Mouse (Mus musculus): ENCODE data around the gene Adamtsl5. TPM values are rescaled to one million over a fixed set of nuclear protein-coding genes. Genes with fewer than 3 reads are reported as not detected.

The Adamtsl5 gene
- 1 to 10 TPM; 5.6 to 6.9 TPM for total RNA-seq (2021)
- long read RNA-seq, partial matches to known transcripts, result 1 of 6 reads
- long read RNA-seq, other reads (novel, unspliced or antisense), result 4 of 6 reads

DNA sequence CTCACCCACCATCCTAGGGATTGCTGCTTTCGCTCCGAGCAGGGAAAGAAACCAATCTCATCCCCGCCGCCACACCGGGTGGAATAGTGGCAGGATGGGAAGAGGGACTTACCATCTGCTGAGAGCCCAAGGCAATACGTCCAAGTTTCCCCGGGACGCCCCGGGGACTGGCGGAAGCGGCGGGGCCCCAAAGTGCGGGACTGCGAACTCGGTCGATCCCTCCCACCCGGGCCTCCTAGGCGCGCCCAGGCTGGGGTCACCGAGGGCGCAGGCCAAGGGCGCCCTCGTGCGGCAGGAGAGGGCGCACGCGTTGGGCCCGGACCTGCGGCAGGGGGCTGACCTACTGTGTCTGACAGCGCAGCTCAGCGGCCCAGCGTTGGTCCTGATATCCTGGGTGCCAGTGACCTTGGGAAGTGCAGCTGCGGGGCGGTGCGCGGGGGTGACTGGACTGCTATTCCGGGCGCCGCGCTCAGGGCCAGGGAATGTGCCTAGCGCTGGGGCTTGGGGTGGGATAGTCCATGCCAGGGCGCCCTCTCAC lies at the start of gene Adamtsl5:
Adamtsl5 (minus strand) TSS at position 169 of the 538 bp plus-strand sequence.
- no peak for DNase-seq (ENCODE audit: low spot score in 2 of 2)

DNA sequence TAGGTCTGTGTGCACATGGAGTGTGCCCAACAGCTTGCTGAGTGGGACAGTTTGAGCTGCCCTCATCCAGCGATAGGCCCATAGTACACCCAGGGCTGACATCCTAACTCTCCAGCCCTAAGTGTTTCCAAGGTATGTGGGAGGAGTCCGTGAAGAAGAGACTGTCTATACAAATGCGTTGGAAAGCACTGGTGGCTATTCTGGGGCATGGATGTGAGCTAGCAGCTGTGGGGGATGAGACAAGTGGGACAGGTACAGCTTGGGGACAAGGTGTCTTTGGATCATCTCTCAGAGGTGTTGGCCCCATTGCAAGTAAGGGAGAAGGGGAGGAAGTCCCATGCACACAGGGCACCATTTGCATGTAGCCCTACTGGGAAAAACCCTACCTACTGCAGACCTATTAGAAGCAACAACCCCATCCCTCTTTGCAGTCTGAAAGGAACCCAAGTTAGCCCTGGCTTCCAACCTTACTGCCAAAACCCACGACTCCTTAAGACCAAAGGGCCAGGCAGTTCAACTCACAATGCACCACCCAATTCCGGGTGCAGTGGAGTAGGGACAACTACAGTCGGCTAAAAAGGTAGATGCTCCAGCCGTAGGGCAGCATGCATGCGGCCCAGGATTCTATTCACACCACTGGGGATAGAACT lies 49.4 kb upstream of the Adamtsl5 start:
- no peak for DNase-seq (ENCODE audit: low spot score in 2 of 2)

DNA sequence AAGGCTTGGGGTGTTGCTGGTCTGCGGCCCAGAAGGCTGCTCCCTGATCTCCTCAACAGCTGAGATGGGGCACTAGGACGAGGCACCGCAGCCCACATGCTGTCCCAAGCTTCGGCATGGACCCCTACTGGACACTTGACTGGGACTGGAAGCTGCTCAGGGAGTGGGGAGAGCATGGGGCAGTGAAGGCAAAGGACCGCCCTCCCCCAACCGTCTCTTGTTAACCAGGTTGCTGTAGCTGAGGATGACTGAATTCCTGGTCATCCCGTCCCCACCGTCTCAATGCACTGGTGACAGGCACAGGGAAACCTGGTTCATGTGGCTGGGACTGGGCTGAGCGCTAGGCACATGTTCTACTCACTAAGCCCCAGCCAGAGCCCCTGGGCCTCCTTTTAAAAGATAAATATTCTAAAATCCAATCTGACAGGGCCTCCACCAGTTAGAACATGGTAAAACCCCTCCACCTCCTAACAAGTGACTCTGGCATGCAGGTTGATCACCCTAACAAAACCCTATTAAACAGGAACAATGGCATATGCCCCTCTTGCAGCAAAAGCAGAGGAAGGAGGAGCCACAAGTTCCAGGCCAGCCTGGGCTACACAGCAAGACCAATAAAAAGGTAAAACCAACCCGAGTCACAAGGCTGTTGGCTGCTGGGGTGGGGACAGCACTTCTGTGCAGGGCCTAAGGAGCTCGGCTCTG lies 48.8 kb upstream of the Adamtsl5 start:
- DNase-seq (ENCODE audit: low spot score in 2 of 2), result no peak

DNA sequence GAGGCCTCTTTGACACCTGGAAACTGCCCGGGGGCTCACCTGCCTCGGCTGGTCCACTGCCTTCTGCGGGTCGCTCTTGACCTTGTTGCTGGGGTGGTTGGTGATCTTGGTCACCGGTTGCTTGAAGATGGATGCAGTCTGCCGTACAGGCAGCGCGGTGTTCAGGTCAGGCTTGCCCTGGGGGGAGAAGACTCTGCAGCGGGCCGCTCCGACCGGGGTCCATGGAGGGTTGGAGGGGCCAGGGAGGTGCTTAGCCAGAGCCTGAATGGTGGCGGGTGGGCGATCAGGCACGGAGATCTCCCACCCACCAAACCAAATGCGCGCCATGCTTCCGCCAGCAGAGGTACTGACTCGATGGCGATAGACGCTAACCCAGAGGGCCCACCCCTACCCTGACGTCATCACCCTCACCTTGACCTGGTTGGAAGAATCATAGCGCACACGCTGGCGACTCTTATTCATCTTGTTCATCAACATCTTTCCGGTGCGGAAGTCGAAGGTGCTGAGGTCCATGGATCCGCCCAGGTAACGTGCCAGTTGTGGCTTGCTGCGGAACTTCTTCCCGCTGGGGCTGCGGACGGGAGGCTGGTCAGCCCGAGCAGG lies 46.9 kb upstream of the Adamtsl5 start:
- DNase-seq (ENCODE audit: low spot score in 2 of 2), result no peak

DNA sequence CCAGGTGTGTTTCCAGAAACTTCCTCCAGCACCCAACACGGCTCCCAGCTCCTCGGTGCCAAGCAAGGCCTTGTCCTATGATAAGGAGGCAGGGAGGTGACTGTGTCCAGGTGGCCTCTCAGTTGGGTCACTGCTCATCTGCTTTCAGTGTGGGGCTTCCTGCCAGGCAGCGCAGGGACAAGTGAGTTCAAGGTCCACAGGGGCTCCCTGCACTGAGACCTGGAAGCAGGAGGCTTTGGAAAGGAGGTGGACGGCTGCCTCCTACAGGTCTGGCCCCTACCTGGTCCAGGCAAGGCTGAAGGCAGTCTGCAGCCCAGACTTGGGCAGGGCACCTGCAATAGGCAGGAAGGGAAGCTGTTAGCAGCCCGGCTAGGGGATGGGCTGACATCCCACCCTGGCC lies 44.5 kb upstream of the Adamtsl5 start:
- no peak for DNase-seq (ENCODE audit: low spot score in 2 of 2)

DNA sequence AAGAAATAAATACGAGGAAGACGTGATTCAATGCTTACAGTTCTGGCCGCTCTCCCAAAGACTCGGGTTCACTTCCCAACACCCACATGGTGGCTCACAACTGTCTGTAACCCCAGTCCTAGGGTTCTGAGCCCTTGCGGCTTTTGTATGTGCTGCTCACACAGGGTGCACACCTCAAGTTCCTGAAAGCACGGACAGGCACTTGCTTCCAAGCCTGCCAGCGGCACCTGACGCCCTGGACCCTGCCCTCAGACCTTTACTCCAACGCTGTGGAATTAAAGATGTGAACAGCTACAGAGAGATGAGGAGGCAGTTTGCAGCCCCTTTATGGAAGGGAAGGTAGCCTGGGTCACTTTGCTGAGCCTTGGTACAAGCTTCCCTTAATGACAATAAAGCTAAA lies 42.5 kb upstream of the Adamtsl5 start:
- no peak for DNase-seq (ENCODE audit: low spot score in 2 of 2)

DNA sequence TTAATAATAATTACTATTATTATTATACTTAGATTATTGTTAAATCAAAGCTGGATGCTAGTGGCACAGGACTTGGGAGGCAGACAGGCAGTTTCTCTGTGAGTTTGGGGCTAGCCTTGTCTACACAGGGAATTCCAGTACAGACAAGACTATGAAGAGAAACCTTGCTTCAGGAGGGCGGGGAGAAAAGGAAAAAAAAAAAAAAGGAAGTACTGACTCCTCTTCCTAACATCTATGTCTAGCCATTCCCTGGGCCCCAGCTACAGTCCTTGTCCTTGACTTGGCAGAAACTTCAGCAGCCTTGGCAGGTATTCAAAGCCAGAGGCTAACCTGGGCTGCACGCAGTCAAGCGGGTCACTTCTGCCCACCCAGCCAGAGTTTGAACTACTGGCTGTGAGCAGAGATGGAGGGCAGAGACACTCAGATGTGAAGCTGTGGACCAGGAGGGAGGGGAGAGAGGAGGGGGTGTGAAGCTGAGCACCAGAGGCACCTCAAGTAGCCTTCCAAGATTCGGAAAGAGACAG lies 41.0 kb upstream of the Adamtsl5 start:
- DNase-seq (ENCODE audit: low spot score in 2 of 2), result no peak

DNA sequence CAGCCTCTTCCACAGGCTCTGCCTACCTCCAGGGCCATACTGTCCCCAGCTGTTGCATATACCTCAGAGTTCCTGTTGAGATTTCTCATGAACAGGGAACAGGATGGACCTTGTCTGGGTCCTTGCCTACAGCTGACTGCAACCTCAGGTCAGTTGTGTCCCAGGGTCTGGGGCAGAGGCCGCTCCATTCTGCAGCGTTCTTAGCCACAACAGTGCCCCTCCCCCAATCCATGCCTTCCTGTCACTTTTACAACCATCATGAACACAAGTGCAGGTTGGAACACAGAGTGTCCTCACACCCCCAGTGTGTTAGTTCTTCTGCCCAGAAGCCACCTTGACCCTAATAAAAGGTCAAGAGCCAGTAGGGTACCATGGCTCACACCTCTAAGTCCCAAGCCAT lies 40.5 kb upstream of the Adamtsl5 start:
- DNase-seq (ENCODE audit: low spot score in 2 of 2), result no peak

DNA sequence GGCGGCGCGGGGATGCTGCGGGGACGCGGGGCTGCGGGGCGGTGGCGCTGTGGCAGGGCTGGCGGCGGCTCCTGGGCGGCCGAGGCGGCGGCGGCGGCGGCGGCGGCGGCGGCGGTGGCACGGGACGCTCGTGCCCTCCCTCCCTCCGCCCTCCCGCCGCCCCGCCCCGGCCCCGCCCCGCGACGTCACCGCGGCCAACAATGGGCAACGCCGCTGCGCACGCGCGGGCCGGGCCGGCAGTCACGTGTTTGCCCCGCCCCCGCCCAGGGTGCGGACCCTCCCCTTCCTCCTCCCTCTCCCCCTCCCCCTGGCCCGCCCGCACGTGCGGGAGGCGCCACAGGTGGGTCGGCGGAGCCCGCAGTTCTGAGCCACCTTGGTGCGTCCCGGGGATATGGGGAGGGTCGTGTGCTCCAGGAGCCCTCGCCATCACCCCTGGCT lies 39.3 kb upstream of the Adamtsl5 start, which contains the start of gene Mex3d:
Mex3d (minus strand) TSS at position 138 of the 438 bp plus-strand sequence.
- peak; percentile 76 to 91 for DNase-seq (ENCODE audit: low spot score in 2 of 2)

DNA sequence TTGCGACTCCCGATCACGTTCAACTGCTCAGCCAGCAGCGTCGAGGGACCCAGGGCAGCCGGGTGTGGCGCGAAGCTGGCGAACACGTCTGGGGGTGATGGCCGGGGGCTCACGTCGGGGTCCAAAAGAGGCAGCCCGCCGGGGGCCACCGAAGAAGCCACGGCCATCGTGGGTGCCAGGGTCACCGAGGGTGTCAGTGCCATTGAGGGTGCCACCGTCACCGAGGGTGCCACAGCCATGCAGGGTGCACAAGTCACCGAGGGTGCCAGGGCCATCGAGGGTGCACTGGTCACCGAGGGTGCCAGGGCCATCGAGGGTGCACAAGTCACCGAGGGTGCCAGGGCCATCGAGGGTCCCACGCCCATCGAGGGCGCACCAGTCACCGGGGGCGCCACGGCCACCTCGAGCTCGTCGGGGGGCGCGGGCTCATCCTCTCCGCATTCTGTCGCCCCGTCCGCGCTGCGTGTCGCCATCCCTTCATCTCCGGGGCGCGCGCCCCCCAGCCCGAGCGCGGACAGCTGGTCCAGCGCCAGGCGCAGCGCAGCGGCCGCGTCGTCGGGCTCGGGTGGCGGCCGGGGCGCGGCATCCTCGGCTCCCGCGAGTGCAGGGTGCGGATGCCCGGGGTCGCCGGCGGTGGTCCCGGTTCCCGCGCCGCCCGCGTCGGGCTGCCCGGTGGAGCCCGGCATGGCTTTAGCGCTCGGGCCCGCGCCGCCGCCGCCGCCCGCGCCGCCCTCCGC lies 38.7 kb upstream of the Adamtsl5 start:
- no peak for DNase-seq (ENCODE audit: low spot score in 2 of 2)

DNA sequence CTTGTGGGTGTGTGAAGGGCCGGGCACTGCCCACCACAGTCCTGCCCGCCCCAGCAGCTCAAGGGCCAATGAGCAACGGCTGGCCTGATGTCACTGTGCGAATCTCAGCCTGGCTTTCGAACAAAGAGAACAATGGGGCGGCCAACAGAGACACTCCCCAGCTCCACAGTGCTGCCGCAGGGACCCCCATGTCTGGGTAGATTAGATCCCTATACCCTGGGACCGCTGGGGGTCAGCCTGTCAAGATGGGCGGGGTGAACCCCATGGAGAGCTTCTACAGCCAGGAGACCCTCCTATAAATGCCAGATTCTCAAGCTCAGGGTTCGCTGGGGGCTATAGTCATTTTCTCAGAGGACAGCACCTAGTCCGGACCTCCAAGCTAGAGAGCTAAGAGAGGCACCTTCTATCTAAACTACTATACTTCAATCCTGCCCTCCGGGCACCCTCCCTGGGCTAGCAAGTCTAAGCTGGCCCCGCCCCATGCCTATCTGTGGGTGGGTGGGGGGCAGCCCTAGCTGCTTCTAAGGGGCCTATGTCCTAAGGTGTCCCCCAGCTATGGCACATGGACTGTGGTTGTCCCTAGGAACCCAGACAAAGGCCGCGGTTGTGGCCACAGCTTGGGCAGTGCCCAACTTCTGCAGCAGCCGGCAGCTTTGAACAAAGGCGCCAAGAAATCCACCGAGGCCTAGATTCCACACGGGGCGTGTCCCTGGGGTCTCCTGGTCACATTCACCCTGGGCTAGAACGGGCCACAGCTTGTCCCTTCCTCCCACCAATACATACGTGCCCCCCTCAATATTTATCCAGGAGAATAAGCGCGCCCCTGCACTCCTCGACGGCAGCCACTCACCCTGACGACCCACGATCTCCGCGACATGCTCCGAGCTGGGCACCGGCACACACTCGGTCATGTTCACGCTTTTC lies 37.9 kb upstream of the Adamtsl5 start:
- no peak for DNase-seq (ENCODE audit: low spot score in 2 of 2)

DNA sequence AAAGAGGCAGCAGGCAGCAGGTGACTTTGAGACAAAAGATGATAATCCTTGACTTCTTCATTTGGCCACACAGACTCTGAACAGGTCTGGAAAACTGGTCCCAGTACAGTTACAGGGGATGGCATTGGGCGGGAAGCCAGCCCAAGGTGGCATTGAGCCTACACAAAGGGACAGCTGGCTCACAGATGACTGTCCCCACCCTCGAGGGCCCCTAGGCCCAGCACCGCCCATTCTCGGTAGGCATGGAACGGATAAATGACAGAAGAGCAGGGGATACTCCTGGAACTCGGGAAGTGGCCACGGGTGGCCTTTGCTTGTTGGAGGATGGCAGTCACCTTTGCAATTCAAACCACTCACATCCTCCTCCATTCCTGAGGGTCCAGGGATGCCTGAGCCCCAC lies 37.1 kb upstream of the Adamtsl5 start:
- DNase-seq (ENCODE audit: low spot score in 2 of 2), result no peak

DNA sequence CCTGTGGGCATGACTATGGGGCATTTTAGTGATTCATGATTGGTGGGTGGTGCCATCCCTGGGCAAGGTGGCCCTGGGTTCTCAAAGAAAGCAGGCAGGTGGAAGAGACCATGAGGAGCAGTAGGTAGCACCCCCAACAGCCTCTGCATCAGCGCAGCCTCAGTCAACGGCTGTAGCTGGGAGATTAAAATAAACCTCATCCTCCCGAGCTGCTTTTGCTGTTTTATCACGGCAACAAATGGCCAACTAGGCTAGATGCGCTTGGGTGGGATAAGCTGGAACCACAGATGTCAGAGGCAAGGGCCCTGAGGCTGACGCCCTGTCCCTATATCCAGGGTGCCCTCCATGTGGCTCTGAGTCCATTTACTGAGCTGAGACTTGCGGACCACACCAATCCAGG lies 36.5 kb upstream of the Adamtsl5 start:
- DNase-seq (ENCODE audit: low spot score in 2 of 2), result no peak

DNA sequence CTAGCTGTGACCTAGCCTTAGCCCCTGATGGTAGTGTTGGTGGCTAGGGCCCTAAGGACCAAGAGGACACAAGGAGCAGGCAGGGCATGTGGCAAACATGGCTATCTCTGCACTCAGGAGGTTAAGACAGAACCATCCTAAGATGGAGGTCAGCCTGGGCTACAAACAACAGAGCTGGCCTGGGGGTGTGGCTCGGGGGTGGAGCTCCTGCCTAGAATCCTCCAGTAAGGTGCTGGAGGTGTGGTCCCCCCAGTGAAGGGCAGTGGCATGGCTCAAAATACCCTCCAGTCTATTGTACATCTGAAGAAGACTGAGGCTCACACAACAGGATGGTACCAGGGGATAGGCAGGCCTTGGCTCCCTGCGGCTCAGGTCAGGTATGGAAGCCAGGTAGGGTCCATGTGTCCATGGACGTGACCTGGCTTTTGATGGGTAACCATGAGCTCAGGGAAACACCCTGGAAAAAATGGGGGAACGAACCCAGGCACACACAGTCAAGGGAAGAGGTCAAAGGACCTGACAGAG lies 36.0 kb upstream of the Adamtsl5 start:
- DNase-seq (ENCODE audit: low spot score in 2 of 2), result no peak

DNA sequence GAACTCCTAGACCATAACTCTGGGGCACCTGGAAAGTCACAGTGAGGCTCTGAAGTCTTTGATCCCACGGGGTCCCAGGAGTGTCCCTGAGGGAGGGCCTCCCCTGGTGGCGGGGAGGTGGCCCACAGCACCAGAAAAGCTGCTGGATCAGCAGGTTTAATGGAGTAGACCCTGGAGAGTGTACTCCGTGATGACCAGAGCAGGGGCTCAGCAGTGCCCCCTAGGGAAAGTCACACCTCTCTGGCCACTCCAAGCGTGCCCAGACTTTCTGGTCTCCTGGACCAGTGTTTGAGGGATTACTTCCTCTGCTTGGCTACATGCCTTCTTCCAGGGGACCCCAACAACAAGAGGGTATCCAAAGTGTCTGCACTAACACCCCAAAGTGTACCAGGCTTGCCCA lies 35.2 kb upstream of the Adamtsl5 start:
- DNase-seq (ENCODE audit: low spot score in 2 of 2), result no peak

DNA sequence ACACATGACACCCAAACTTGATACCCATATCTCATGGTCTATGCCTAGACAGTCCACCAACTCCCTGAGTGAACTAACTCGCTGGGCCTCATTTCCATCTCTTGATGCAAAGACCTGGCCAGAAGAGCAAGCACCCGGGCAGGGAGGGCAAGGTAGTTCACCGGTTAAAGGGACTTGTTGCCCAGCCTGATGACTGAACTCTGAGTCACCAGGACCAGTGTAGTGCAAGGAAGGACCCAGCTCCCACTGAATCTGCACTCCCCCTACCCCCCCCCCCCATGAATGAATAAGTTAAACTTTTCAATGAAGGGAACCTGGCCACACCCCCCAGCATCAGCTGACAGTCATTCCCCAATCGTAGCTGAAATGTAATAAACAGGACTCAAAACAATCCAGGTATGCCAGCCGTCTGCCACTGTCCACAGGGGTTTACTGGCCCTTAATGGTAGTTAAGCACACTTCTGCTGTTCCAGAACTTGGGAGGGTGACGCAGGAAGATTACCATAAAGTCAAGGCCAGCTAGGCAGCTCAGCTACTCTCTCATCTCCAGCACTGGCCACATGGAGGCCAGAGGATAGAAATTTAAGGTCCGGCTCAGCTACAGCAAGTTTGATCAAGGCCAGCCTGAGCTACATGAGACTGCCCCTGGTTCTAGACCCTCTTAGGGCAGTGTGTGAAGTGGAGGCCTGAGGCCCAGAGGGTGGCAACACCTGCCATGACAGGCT lies 34.6 kb upstream of the Adamtsl5 start:
- no peak for DNase-seq (ENCODE audit: low spot score in 2 of 2)

DNA sequence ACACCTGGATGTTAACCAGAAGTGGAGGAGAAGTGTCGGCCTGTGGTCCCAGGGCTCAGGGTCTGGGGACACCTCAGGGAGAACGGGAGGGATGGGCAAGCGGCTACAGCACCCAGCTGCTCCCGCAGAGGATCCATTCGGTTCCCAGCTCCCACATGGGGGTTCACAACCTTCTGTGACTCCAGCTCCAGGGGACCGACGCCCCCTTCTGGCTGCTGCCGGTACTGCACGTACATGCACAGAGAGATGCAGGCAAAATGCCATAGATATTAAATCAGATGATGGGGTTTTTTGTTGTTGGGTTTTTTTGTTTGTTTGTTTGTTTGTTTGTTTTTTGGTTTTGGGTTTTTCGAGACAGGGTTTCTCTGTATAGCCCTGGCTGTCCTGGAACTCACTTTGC lies 29.5 kb upstream of the Adamtsl5 start:
- no peak for DNase-seq (ENCODE audit: low spot score in 2 of 2)

DNA sequence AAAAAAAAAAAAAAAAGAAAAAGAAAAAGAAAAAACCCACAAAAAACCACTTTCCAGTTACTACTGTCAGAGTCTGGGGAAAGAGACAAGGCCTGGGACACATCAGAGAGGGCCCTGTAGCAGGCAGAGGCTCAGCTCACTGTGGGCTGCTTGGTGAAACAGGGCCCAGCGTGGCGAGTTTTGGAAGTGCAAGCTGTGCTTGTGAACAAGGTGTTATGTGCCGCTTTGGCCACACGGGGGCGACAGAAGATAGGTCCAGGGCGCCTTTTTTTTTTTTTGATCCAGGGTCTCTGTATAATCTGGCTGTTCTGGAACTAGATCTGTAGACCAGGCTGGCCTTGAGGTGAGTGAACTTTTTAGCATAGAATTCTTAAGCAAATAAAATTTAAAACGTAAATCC lies 27.9 kb upstream of the Adamtsl5 start:
- DNase-seq (ENCODE audit: low spot score in 2 of 2), result peak; percentile 85 to 95

DNA sequence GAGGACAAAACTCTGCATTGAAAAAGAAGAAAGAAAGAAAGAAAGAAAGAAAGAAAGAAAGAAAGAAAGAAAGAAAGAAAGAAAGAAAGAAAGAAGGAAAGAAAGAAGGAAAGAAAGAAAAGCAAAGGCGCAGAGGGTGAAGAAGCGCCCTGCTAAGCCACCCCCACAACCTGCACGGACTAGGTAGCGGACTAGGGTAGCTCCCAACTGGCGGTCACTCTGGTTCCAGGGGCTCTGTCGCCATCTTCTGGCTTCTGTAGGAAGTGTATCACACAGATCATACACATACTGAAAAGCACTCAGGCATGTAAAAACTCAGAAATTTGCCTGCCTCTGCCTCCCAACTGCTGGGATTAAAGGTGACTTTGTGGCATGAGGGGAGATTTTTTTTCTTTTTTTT lies 25.9 kb upstream of the Adamtsl5 start:
- DNase-seq (ENCODE audit: low spot score in 2 of 2), result peak in 1 of 2 experiments; percentile 91
